Mouse (Mus musculus) CH12.LX (cell line): ENCODE measurements at regions not wholly inside any gene's neighbourhood (a gene's known extent, or its start where the extent isn't known, plus 50 kb on each side); places are given as distances from the start of the nearest gene placed in this dataset.

Experiments used
- CTCF ChIP-seq, 2 experiments: IDR thresholded peaks in 1 of 2; conservative IDR thresholded peaks in 1 of 2; 2 replicates each; pipeline ENCODE4 v1.5.1; 2011 to 2012; ENCODE audit warnings: low read depth in 2 of 2, low read length in 2 of 2, improper control_type of control experiment in 1 of 2, inconsistent platforms in 1 of 2, mild to moderate bottlenecking in 1 of 2, moderate library complexity in 1 of 2
- EP300 ChIP-seq: IDR thresholded peaks from 2 replicates; pipeline ENCODE4 v1.6.1; 2011; ENCODE audit warnings: low read length, improper control_type of control experiment
- MAFK ChIP-seq: IDR thresholded peaks from 2 replicates; pipeline ENCODE4 v1.6.1; 2011; ENCODE audit warnings: low read length, improper control_type of control experiment; ENCODE audit not compliant: insufficient replicate concordance
- MEF2A ChIP-seq: IDR thresholded peaks from 2 replicates; pipeline ENCODE4 v1.6.1; 2014; ENCODE audit warnings: low read depth, mild to moderate bottlenecking, inconsistent platforms, low read length, improper control_type of control experiment, borderline replicate concordance
- PAX5 ChIP-seq: IDR thresholded peaks from 2 replicates; pipeline ENCODE4 v1.6.1; 2012; ENCODE audit warnings: low read length, inconsistent platforms, mixed read lengths
- POLR2A ChIP-seq: IDR thresholded peaks from 2 replicates; pipeline ENCODE4 v1.6.1; 2011; ENCODE audit warnings: low read depth, mild to moderate bottlenecking, improper control_type of control experiment, low read length
- TBP ChIP-seq: conservative IDR thresholded peaks from 2 replicates; pipeline ENCODE4 v1.6.1; 2011; ENCODE audit warnings: low read depth, low read length, improper control_type of control experiment
- TCF12 ChIP-seq: IDR thresholded peaks from 2 replicates; pipeline ENCODE4 v1.6.1; 2014; ENCODE audit warnings: low read depth, mild to moderate bottlenecking, inconsistent platforms, low read length, improper control_type of control experiment

GRCm38 (mm10) chr8:115423056-115423455 lies 284.5 kb downstream of the Maf start:
- TF ChIP-seq CTCF (conservative IDR thresholded peaks at IDR 0.05 in 1 of 2, IDR thresholded peaks at IDR 0.05 in 1 of 2; ENCODE audit: low read depth in 2 of 2, low read length in 2 of 2) (no peak), TCF12 (no peak), POLR2A (no peak), EP300 (no peak), MEF2A (no peak), MAFK (no peak), TBP (no peak), PAX5 (no peak)
